In the genomic region with DNA sequence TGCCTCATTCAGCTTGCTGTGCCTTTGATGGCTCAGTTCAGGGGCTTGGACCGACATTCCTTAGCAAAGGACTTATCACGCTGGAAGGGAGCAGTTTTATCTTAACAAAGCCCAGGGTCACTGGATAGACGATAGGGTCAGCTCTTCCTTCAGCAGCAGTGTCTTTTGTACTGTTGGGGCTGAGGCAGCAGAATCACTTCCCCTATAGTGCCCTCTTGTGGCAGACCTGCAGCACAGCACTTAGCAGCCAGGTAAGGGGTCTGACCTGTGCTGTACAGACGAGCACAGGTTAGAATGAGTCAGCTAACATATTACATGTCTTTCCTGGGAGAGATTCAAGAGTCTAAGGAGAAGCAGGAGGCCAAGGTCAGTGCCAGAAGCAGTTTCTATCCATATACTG, we compare ENCODE assay signal across 9 mouse cellular contexts. TPM values are rescaled to one million over a fixed set of nuclear protein-coding genes. Genes with fewer than 3 reads are reported as not detected.
DNase-seq lines count a peak whose midpoint lies in the region; ATAC-seq and TF ChIP-seq lines count a peak whose summit lies in the region.
"Had no signal": no experiment of that assay in that cellular context is flagged by ENCODE, and none has a peak within 500 bp of the region (broad histone marks: within the 10 kb centered on the region; RNA-seq: fewer than 3 reads in every experiment).

No protein-coding gene starts in this region.

- WGBS in kidney, adult 2 months = 10% methylated on average over 4 of the region's 4 CpGs
- 11% methylated on average over 4 of the region's 4 CpGs for WGBS in kidney, embryonic 15.5 days
- 3% methylated on average over 4 of the region's 4 CpGs for WGBS in hindbrain, embryonic 15.5 days

- peaks cover 3% of the 10 kb centered on the region for H3K36me3 ChIP-seq in kidney, adult 2 months (ENCODE audit: control insufficient read depth, insufficient read depth, low read length)
- H3K36me3 ChIP-seq in kidney, embryonic 15.5 days = peaks cover 80% of the 10 kb centered on the region
- H3K36me3 ChIP-seq in G1E (replicated peaks) = peaks cover 97% of the 10 kb centered on the region
- peaks cover 27% of the 10 kb centered on the region for H3K36me3 ChIP-seq in hindbrain, embryonic 15.5 days

- no peak overlapping the region for H3K4me3 ChIP-seq in kidney, adult 2 months (ENCODE audit: insufficient read depth, low read depth, low read length)
- no peak overlapping the region for H3K4me3 ChIP-seq in kidney, embryonic 15.5 days (replicated peaks)
- H3K4me3 ChIP-seq in G1E (ENCODE audit: low read depth, low read length) = no peak overlapping the region
- H3K4me3 ChIP-seq in hindbrain, embryonic 15.5 days = no peak overlapping the region
- H3K4me3 ChIP-seq: erythroblast, embryonic 14.5 days had no signal

- H3K9ac ChIP-seq in kidney, embryonic 15.5 days = no peak overlapping the region
- H3K9ac ChIP-seq in hindbrain, embryonic 15.5 days = no peak overlapping the region

- TF ChIP-seq POLR2A in kidney, adult 2 months (IDR thresholded peaks at IDR 0.05; ENCODE audit: low read depth, low read length) = no peak

- H3K27me3 ChIP-seq in kidney, adult 2 months (replicated peaks; ENCODE audit: control insufficient read depth, insufficient read depth, low read length) = no peaks in the 10 kb centered on the region
- H3K27me3 ChIP-seq in kidney, embryonic 15.5 days = no peaks in the 10 kb centered on the region
- H3K27me3 ChIP-seq in G1E (ENCODE audit: insufficient read depth, low read length) = no peaks in the 10 kb centered on the region
- H3K27me3 ChIP-seq in hindbrain, embryonic 15.5 days = no peaks in the 10 kb centered on the region

- ATAC-seq in kidney, embryonic 15.5 days (replicated peaks; ENCODE audit: low FRiP score) = no peak; the same call in 1 of the 2 replicates
- no peak for ATAC-seq in G1E (ENCODE audit: extremely low read depth, insufficient number of reproducible peaks, low FRiP score, poor library complexity, severe bottlenecking)
- peak; percentile 78 for ATAC-seq in hindbrain, embryonic 15.5 days (ENCODE audit: low FRiP score, low read depth)

- peak; percentile 34 for DNase-seq in kidney, adult 2 months
- DNase-seq in G1E (ENCODE audit: low spot score) = peak; percentile 38
- peak; percentile 82 for DNase-seq in embryo, embryonic 10.5 days (ENCODE audit: low spot score)
- peak; percentile 48 for DNase-seq in lung, postnatal 10 days
- DNase-seq in retina, postnatal 1 day = peak; percentile 74
- DNase-seq in layer of hippocampus, adult 11-12 months (ENCODE audit: low spot score) = no peak

- TF ChIP-seq CTCF in kidney, adult 2 months (conservative IDR thresholded peaks at IDR 0.05; ENCODE audit: insufficient read depth, insufficient read length, low read depth, low read length) = peak; percentile 92
- TF ChIP-seq CTCF in G1E (IDR thresholded peaks at IDR 0.05; ENCODE audit: low read depth, low read length) = peak; percentile 99

- no peaks in the 10 kb centered on the region for H3K4me1 ChIP-seq in kidney, adult 2 months (ENCODE audit: control insufficient read depth, insufficient read depth, low read length)
- H3K4me1 ChIP-seq in kidney, embryonic 15.5 days = 0 out of 2 replicates have a peak, but pooled peaks cover 10% of the 10 kb centered on the region
- peaks cover 13% of the 10 kb centered on the region; the same call in 1 of the 2 replicates for H3K4me1 ChIP-seq in G1E (ENCODE audit: insufficient read depth, low read depth, low read length)
- no peaks in the 10 kb centered on the region for H3K4me1 ChIP-seq in hindbrain, embryonic 15.5 days (replicated peaks)

- no peak overlapping the region for H3K27ac ChIP-seq in kidney, adult 2 months (ENCODE audit: insufficient read depth, low read depth, low read length)
- H3K27ac ChIP-seq in kidney, embryonic 15.5 days = no peak overlapping the region
- H3K27ac ChIP-seq in hindbrain, embryonic 15.5 days (replicated peaks) = no peak overlapping the region

- H3K9me3 ChIP-seq in kidney, embryonic 15.5 days (replicated peaks) = no peaks in the 10 kb centered on the region
- H3K9me3 ChIP-seq in G1E (replicated peaks) = no peaks in the 10 kb centered on the region
- H3K9me3 ChIP-seq in hindbrain, embryonic 15.5 days = no peaks in the 10 kb centered on the region

- no peak overlapping the region for H3K4me2 ChIP-seq in kidney, embryonic 15.5 days
- no peak overlapping the region for H3K4me2 ChIP-seq in hindbrain, embryonic 15.5 days

RNA-seq across cellular contexts. Expression of a gene that starts 19.8 kb away (rescaled TPM):
- polyA plus RNA-seq in kidney, adult 2 months (2012; rRNA removed) = 0.37 and 0.66 TPM in 2 replicates
- not detected in 2 replicates for polyA plus RNA-seq in kidney, embryonic 15.5 days (2015; fragmentation: Nextera tagmentation; extraction: Ambion mirVana)
- total RNA-seq in G1E (2014; fragmentation: Nextera tagmentation) = 0.53 and 1.1 TPM in 2 replicates
- 0.12 TPM in 1 of 2 replicates, not detected in the other for total RNA-seq in G1E (2017)
- polyA plus RNA-seq in G1E (2012) = 0.51 and 0.52 TPM in 2 replicates
- 2.1 and 2.3 TPM in 2 replicates for polyA plus RNA-seq in hindbrain, embryonic 15.5 days (2015; fragmentation: Nextera tagmentation; extraction: Ambion mirVana)

RNA-seq across cellular contexts. Expression of a gene that starts 22.5 kb away (rescaled TPM):
- polyA plus RNA-seq in kidney, adult 2 months (2012; rRNA removed) = 25.7 and 28.9 TPM in 2 replicates
- polyA plus RNA-seq in kidney, embryonic 15.5 days (2015; fragmentation: Nextera tagmentation; extraction: Ambion mirVana) = 48.0 and 49.6 TPM in 2 replicates
- 108 and 119 TPM in 2 replicates for total RNA-seq in G1E (2014; fragmentation: Nextera tagmentation)
- 48.5 and 48.6 TPM in 2 replicates for total RNA-seq in G1E (2017)
- 47.4 and 69.0 TPM in 2 replicates for polyA plus RNA-seq in G1E (2012)
- 49.0 and 56.1 TPM in 2 replicates for polyA plus RNA-seq in hindbrain, embryonic 15.5 days (2015; fragmentation: Nextera tagmentation; extraction: Ambion mirVana)

RNA-seq across cellular contexts. Expression of a gene that starts 23.4 kb away (rescaled TPM):
- 31.1 and 33.1 TPM in 2 replicates for polyA plus RNA-seq in kidney, adult 2 months (2012; rRNA removed)
- polyA plus RNA-seq in kidney, embryonic 15.5 days (2015; fragmentation: Nextera tagmentation; extraction: Ambion mirVana) = 59.4 and 61.4 TPM in 2 replicates
- total RNA-seq in G1E (2014; fragmentation: Nextera tagmentation) (89.1 and 102 TPM in 2 replicates), G1E (2017) (145 and 154 TPM in 2 replicates)
- polyA plus RNA-seq in G1E (2012) = 5.7 and 7.0 TPM in 2 replicates
- 62.8 and 69.1 TPM in 2 replicates for polyA plus RNA-seq in hindbrain, embryonic 15.5 days (2015; fragmentation: Nextera tagmentation; extraction: Ambion mirVana)

RNA-seq across cellular contexts. Expression of a gene that starts 45.3 kb away (rescaled TPM):
- polyA plus RNA-seq in kidney, adult 2 months (2012; rRNA removed) = 0.39 and 0.94 TPM in 2 replicates
- polyA plus RNA-seq in kidney, embryonic 15.5 days (2015; fragmentation: Nextera tagmentation; extraction: Ambion mirVana) = 0.69 and 0.73 TPM in 2 replicates
- total RNA-seq in G1E (2014; fragmentation: Nextera tagmentation) = not detected in 2 replicates
- total RNA-seq in G1E (2017) = 0.06 TPM in 1 of 2 replicates, not detected in the other
- not detected in 2 replicates for polyA plus RNA-seq in G1E (2012)
- polyA plus RNA-seq in hindbrain, embryonic 15.5 days (2015; fragmentation: Nextera tagmentation; extraction: Ambion mirVana) = 0.98 and 1.5 TPM in 2 replicates
- polyA plus RNA-seq: erythroblast, embryonic 14.5 days had no signal

RNA-seq across cellular contexts. Expression of a gene that starts 53.5 kb away (rescaled TPM):
- polyA plus RNA-seq in kidney, adult 2 months (2012; rRNA removed) = 32.0 and 33.1 TPM in 2 replicates
- polyA plus RNA-seq in kidney, embryonic 15.5 days (2015; fragmentation: Nextera tagmentation; extraction: Ambion mirVana) = 47.1 and 51.6 TPM in 2 replicates
- total RNA-seq in G1E (2014; fragmentation: Nextera tagmentation) (20.3 and 25.6 TPM in 2 replicates), G1E (2017) (14.6 and 17.5 TPM in 2 replicates)
- 1.7 and 1.9 TPM in 2 replicates for polyA plus RNA-seq in G1E (2012)
- polyA plus RNA-seq in hindbrain, embryonic 15.5 days (2015; fragmentation: Nextera tagmentation; extraction: Ambion mirVana) = 47.5 and 51.4 TPM in 2 replicates
